In genomic region chr7:93510636-93511035, GRCm38 (mm10) we compare ENCODE assay signal across 17 mouse cellular contexts.
DNase-seq lines count a peak whose midpoint lies in the region; ATAC-seq and TF ChIP-seq lines count a peak whose summit lies in the region.
"Had no signal": no experiment of that assay in that cellular context is flagged by ENCODE, and none has a peak within 500 bp of the region (broad histone marks: within the 10 kb centered on the region; RNA-seq: fewer than 3 reads in every experiment).

No protein-coding gene starts in this region.

- WGBS in thymus, adult 2 months, result 88% methylated on average over 2 of the region's 2 CpGs

- intact Hi-C loops in heart, postnatal 10 days (cut with DNase I), result no loop called here

- no peaks in the 10 kb centered on the region for H3K36me3 ChIP-seq in thymus, adult 2 months (ENCODE audit: control insufficient read depth, insufficient read depth, low read length)
- H3K36me3 ChIP-seq: heart, embryonic 10.5 days; limb, embryonic 12.5 days; liver, embryonic 15.5 days had no signal

- DNase-seq in frontal cortex, postnatal 25 days (ENCODE audit: low spot score in 2 of 2), result no peak
- peak; percentile 3 for DNase-seq in brain, embryonic 18.5 days (ENCODE audit: low read depth, low spot score)
- DNase-seq in layer of hippocampus, postnatal 14 days (ENCODE audit: low spot score in 2 of 2), result peak; percentile 4 to 21
- DNase-seq in right cerebral cortex, postnatal 25 days, result peak; percentile 7
- DNase-seq in heart, postnatal 10 days, result no peak
- no peak for DNase-seq in adrenal gland, postnatal 14 days
- DNase-seq in thymus, adult 2 months, result no peak
- DNase-seq: cerebellum, adult 8-10 months; gastrocnemius, postnatal 36 days; kidney, adult 18-20 months; kidney, postnatal 25 days had no signal

- H3K27ac ChIP-seq in thymus, adult 2 months (ENCODE audit: control insufficient read depth, insufficient read depth, low read length), result no peak overlapping the region
- H3K27ac ChIP-seq: forebrain, embryonic 13.5 days; heart, embryonic 10.5 days; hindbrain, postnatal 0 days; limb, embryonic 12.5 days; liver, embryonic 15.5 days had no signal

- peak; percentile 97 for ATAC-seq in frontal cortex, adult (ENCODE audit: low TSS enrichment)
- ATAC-seq: hindbrain, postnatal 0 days had no signal

- no peaks in the 10 kb centered on the region for H3K27me3 ChIP-seq in thymus, adult 2 months (ENCODE audit: control insufficient read depth, insufficient read depth, low read length)
- H3K27me3 ChIP-seq: forebrain, embryonic 13.5 days; limb, embryonic 12.5 days; liver, embryonic 15.5 days had no signal

- no peak overlapping the region for H3K4me3 ChIP-seq in thymus, adult 2 months (ENCODE audit: control insufficient read depth, insufficient read depth, low read length)
- H3K4me3 ChIP-seq: forebrain, embryonic 13.5 days; heart, embryonic 10.5 days; limb, embryonic 12.5 days; liver, embryonic 15.5 days had no signal

- no peaks in the 10 kb centered on the region for H3K4me1 ChIP-seq in thymus, adult 2 months (replicated peaks; ENCODE audit: control insufficient read depth, insufficient read depth, low read length)
- H3K4me1 ChIP-seq: forebrain, embryonic 13.5 days; heart, embryonic 10.5 days; limb, embryonic 12.5 days; liver, embryonic 15.5 days had no signal

- no peak for TF ChIP-seq POLR2A in thymus, adult 2 months (IDR thresholded peaks at IDR 0.05; ENCODE audit: control insufficient read depth, extremely low read depth, insufficient read depth, low read length, poor library complexity)

- no peak for TF ChIP-seq CTCF in thymus, adult 2 months (IDR thresholded peaks at IDR 0.05; ENCODE audit: borderline replicate concordance, control insufficient read depth, extremely low read depth, insufficient read depth, low read length, poor library complexity)

Comparison
In these comparisons a context has a peak if more than half of its experiments do, and no peak if none do; other contexts are left out.
1. DNase-seq: peak in brain, embryonic 18.5 days (single experiment), layer of hippocampus, postnatal 14 days (2 of 2) and right cerebral cortex, postnatal 25 days (single experiment); none in frontal cortex, postnatal 25 days (0 of 2), heart, postnatal 10 days (0 of 2), adrenal gland, postnatal 14 days (single experiment) and thymus, adult 2 months (single experiment).